Mouse (Mus musculus) kidney, adult 8-10 months (tissue): ENCODE measurements around the gene Ccdc78.
"Not testable (repeated sequence)": the region's sequence is repeated elsewhere in the genome, so short reads cannot be mapped to it uniquely, and the experiment has no call there.

Experiments used
- DNase-seq, 2 experiments: peaks; one replicate each; pipeline ENCODE4 v3.0.0; 2022

The Ccdc78 gene

DNA sequence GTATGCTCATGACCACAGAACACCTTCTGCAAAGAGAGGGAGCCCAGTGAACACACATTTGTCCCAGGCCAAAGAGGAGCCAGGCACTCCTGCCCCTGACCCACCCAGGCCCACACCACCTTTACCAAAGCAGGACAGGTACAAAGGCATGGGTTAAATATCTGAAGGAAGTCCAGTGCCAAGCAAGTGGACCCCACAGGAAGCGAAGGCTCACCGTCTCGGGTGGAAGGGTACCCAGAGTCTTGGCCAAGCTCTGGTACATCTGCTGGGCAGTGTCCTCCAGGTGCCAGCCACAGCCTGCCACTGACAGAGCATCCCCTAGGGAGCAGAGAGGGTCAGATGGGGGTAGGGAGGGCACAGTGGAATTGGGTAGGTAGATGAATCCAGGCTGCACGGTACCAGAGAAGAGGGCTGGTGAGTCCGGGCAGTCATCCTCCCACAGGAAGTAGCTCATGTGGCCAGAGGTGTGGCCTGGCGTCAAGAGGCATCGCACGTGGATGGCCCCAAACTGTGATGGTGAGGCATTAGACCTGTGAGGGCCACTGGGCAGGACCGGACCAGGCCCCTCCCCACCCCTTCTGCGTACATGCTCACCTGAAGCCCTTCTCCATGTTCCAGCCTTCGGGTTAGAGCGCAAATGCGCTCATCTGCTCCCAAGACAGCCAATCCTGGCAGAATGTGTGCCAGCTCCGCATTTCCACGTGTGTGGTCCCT is 2.4 kb upstream of the Ccdc78 start:
- DNase-seq, result no peak

DNA sequence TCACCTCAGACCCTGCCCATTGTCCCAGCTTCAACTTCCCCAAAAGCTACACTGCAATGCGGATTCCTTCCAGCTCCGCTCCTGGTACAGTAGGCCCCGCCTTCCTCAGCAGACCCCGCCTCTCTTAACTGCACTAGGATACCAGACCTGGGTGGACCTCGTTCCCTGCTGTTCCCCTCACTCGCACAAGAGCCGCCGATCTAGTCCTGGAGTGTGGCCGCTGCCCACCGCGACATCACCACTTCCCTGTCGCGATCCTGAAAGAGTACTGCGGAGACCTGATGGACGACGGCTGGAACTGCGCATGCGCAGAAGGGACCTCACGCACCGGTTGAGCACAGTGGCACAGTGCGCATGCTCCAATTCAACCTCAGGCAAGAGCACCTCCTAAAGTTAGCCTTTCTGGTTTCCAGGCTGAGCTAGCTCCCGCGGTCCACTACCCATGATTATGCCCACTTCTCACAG is 1.1 kb upstream of the Ccdc78 start, which contains the start of gene Haghl:
Gene Haghl, minus strand, starts transcription at position 393 of the 465 bp plus-strand sequence.
- peak; percentile 95 to 97 for DNase-seq

DNA sequence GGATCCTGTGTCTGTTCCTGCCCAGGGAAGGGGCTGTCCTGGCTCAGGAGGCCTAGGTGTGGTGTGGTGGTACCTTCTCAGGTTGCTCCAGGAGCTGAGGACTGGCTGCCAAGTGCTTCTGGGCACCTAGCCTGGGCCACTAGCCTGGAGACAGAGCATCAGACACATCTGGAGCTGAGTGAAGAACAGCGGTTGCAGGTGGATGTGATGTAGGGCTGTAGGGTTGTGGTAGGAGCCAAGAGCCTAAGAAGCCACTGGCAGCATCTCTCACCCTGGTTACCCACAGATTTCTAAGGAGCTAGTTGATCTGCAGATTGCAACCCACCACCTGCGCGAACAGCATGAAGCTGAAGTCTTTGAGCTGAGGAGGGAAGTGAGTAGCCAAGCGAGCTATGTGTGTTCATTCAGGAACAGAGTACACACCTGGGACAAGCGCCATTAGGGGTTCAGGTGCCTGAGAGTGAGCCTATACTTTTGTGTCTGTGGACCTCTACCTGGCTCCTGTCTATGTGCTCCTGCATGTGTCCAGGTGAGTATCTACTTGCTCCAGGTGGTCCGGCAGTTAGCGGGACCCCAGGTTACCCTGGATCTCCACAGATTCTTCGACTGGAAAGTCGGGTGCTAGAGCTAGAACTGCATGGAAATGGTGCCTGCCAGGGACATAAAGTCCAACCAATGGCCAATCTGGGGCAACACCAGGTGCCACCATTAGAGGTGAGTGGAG is 563 bp downstream of the Ccdc78 start:
- no peak for DNase-seq

DNA sequence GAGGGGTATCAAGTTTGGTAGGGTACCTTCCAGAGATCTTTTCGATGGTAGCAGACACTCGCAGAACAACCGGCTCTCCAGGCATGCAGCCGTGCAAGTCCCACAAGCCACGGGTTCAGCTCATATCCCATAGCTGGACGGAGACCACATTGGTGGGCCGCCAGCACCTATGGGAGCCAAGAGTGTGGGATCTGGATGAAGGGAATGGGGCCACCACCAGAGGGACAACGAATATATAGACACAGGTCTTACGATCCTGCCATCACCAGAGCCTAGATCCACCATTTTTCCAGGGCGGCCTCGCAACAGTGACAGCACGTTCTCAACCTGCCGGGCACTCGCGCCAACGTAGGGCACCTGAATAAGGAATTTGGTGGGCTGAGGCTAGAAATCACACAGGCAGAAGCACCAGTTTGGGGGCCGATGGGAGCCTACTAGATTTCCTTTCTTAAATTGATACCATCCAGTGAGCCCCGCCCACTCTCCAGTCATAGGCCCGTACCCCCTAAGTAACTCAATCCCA is 5.0 kb downstream of the Ccdc78 start:
- no peak for DNase-seq

DNA sequence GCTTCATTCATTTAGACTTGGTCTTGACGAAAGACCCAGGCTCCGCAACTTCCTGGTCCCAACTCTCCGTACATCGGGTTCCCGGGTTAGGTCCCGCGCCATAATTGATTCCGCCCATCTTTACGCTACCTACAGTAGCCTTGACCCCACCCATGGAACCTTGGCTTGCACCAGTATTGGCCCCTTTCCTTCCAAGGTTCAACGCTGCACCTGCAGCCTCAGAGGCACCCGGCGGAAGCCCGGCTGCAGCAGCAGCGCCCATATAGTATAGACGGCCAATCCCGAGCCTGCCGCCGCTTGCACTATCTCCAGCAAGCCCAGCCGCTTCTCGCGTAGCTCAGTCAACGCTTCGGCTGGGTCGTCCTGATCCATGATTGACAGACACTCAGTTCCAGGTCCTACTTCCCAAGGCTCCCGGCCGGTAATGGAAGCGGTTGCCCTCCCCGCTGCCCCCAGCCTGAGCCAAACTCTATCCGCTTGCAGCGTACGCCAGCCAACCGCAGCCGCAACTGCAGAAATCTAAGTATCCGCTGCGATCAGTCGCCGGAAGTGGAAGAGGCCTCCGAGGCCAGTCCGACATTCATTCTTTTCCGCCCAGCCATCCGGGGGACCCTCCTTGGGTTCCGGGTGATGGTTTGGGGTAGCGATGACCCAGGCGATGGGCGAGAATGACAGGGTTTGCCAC is 5.6 kb downstream of the Ccdc78 start:
- DNase-seq, result peak; percentile 69 to 80

DNA sequence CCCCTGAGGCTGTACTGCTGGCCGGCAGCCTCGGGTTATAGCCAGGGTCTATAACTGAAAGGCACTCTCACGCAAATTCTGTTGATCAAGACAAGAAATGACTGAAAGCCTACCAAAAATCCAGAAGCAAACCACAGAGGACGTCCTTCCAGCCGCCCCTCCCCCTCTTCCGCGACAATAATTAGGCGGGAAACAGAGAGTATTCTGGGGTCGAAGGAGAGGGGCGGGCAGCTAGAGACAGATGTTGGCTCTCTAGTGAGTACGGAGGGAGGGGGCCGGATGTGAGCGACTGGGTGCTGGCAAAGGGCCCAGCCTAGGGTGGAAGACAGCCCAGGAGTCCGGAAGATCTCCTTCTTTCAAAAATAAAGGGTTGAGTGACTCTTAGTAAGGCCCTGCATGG is 6.2 kb downstream of the Ccdc78 start, which contains the start of gene Fam173a:
Gene Fam173a, minus strand, starts transcription at position 287 of the 400 bp plus-strand sequence.
- DNase-seq, result peak; percentile 70 to 76

DNA sequence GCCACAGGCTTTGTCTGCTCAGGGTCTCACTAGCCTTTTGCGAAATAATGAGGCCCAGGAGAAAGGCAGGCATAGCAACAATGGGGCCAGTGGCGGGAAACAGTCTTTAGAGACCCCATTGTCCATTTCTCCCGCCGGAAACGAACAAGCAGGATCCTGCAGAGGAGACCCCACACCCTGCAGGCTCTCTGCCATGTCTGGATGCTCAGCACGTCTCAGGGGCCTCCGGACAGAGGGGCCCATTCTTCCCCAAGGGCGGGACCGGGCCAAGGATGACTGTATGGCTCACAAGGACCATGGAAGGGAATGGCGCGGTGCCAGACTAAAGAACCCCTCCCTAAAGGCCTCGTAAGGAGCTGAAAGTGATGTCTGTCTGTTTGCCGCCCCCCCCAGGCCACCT is 7.8 kb downstream of the Ccdc78 start:
- DNase-seq, result no peak

DNA sequence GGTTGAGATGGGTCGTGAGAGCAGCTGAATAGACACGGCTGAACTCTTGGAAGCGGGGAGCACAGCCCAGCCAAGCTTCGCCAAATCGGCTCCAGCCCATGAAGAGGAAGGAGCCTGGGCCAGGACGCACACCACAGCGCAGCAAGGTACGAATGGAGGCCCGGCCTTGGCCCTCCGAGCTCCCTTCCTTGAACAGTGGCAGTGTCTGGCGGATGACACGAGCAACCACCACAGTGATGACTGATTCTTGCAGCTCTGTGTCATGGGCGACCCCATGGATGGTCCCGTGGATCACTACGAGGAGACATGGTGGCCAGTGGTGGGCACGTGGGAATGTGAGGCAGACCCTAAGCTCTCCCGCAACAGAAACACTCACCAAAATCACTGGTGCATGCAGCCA is 8.6 kb downstream of the Ccdc78 start:
- DNase-seq, result no peak

DNA sequence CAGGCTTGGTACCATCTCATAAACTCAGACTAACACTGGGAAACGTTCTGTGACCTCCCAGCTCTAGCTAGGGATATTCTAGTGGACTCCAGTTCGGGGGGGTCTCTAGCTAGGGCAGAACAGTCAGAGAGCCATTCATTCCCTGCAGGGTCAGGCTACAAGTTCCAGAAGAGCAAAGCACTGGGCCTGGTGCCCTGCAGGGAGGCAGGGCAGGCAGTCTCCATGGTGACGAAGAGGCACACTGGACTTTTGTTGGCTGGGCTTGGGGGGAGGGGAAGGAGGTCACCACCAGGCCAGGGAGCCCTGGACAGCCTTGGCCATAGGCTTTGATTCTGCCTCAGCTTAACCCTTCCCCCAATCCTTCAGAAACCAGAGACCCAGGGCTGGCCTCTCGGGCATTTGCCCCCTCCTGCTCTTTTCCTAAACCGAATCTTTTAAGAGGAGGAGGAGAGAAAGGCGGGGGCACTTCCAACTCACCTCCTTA is 9.3 kb downstream of the Ccdc78 start, which contains the start of gene AC134908.4:
Gene AC134908.4, minus strand, starts transcription at position 51 of the 484 bp plus-strand sequence.
- peak; percentile 67 to 79 for DNase-seq

DNA sequence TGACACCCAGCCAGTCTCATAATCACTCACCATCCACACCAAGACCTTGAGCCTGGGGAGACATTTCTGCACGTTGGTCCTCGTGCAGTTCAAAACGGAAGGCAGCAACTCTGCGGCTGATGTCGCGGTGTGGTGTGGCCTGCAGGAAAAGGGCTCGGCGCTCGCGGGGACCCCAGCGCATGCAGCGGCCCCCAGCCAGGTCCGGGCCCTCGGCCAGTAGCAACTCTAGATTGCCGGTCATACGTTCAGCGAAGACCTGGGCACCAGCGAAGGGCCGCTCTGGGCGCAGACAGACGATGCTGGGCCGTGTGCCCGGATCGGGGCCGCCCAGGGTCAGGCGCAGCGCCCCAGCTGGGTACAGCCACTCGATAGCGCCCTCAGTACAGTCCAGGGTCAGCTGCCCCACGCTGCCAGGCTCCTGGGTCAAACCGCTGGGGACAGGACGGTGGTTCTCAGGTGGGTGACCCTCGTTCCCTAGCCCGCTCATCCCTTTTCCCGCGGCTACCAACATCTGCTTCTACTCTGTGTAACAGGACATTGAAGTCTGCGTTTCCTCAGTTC is 9.9 kb downstream of the Ccdc78 start:
- DNase-seq, result peak in 1 of 2 experiments; percentile 34

DNA sequence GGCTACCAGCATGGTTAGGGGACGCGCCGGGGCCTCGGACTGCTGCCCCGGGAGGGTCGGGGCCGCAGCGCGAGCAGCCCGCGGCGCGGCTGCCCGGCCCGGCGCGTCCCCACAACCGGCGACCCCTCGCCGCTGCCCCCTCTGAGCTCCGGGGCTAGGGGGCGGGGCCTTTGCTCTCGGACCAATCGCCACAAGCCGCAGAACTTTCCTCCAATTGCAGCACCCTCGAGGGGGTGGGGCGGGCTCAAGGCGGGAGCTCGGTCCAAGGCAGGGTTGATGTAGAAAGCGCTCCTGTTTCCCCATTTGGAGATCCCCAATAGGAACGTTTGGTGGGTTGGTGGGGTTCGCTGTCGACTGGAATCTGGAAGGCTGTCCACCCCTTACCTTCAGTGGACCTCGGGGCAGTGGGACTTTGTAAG is 10.6 kb downstream of the Ccdc78 start, which contains the start of gene Metrn:
Gene Metrn, minus strand, starts transcription at position 186 of the 419 bp plus-strand sequence.
- peak; percentile 82 to 88 for DNase-seq

DNA sequence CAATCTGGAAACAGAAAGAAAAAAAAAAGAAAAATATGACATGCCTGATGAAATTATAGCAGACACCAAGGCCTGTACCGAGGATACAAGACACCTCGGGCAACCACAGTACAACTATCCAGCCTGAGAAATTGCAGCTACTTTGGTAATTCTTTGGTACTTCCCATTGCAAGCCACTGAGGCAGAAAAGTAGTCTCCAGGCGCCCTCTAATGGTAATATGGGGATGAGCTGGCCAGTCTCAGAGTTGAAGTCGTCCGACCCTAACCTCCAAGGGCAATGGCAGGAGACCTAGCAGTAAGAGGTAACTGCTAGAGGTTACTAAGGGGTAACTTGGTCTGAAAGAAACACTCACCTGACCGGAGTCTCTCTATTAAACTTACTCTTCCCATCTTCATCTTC is 14.6 kb downstream of the Ccdc78 start:
- DNase-seq, result peak; percentile 77 to 81

DNA sequence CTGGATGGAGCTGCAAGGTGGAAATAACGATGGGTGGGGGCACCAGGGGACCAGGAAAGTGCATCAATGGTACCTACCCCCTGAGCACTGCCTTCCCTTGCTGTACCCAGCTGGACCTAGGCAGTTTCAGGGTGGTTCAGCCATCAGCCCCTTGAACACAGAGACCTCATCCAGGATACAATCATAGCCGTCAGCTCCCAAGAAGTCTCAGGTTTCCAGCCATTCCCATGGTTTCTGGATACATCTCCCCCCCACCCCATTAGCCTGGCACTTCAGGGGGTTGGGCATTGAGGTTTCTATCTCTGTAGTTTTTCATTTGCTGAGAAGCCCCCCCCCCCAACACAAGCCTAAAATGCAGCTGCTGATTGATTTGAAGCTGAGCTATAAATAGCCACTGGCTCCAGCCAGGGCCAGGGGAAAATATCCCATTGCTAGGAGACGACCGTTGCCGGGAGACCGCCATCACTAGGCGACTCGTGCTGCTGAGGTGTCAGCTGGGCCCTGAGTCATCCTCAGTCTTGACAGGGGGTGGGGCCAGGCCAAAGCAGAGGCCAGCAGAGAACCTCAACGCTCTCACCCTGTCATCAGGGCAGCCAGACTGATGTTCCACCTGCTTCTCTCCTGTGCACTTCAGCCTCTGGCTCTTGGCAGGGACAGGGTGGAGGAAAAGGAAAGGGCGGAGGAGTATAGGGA is 16.6 kb downstream of the Ccdc78 start:
- no peak for DNase-seq

DNA sequence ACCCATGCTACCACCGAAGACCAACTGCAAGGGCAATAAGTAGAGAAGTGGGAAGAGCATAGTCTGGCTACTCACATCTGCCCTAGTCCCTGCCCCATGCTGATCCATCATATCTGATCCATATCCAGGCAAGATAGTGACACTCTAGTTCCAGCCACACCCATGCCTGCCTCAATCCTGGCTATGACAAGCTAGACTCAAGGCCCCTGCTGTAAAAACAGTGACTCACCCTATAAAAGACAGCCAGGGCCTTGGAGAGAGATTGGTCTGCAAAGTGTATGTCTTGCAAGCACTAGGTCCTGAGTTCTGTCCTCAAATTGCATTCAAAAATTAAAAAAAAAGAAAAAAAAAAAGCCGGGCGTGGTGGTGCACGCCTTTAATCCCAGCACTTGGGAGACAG is 20.1 kb downstream of the Ccdc78 start:
- DNase-seq, result no peak

DNA sequence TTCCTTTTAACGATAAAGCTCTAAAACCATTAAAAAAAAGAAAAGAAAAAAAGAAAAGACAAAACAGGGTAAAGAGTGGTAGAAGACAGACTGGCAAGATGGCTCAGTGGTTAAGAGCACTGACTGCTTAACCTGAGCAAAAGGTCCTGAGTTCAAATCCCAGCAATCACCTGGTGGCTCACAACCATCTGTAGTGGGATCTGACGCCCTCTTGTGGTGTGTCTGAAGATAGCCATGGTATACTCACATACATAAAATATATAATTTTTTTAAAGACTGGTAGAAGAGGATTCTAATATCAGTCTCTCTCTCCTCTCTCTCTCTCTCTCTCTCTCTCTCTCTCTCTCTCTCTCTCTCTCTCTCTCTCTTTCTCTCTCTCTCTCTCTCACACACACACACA is 21.1 kb downstream of the Ccdc78 start:
- not testable (repeated sequence) for DNase-seq

DNA sequence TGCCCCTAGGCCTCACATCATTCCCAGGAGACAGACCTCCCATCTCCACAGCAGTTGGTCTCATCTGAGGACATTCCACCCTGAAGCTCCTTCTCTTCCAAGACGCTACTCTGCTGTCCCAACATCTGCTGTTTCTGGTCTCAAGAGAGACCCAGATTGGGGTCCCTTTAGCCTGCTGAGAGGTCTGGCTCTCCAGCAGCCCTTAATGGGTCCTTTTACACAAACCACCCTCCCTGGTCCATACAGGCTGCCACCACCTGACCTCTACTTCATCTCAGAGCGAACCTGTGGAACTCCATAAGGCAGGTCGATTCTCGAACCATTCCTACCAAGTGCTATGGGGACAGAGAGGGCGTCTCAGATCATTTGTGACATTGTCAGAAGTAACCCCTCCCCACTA is 21.6 kb downstream of the Ccdc78 start:
- no peak for DNase-seq

DNA sequence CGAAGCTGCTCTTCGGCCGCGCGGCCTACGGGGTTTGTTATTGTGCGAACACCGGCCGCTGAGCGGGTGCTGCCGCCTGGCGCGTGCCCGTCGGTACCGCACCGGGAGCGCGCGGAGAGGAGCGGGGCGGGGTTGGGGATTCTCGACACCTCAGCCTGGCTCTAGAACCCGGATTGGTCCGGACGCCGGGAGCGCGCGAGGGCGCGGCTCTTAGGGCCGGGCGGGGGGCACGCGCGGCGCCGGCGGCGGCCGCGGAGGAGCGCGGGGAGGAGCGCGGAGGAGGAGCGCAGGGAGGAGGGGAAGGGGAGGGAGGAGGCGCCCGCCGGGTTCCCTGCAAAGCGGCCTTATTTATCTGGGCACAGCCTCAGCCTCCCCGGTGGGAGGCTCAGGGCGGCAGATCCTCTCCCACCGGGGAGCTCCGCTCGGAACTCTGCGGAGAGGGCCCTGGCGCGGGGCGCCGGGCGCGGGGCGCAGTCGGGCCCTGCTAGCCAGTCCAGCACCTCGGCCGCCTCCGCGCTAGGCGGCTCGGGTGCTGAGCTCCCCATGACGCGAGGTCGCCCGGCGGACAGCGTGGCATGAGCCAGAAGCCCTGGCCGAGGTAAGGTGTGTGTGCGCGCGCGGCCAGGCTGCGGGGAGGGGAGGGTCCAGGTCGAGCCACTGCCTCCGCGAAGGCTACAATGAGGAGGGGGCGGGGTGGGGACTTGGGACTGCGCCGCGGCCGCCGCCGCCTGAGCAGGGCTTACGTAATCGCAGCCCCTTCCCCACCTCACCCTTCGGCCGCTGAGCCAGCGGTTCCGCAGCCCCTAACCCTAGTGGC is 22.6 kb downstream of the Ccdc78 start, which contains the start of gene Fbxl16:
Gene Fbxl16, plus strand, starts transcription at position 297 of the 817 bp plus-strand sequence.
- DNase-seq, result peak; percentile 55 to 71

DNA sequence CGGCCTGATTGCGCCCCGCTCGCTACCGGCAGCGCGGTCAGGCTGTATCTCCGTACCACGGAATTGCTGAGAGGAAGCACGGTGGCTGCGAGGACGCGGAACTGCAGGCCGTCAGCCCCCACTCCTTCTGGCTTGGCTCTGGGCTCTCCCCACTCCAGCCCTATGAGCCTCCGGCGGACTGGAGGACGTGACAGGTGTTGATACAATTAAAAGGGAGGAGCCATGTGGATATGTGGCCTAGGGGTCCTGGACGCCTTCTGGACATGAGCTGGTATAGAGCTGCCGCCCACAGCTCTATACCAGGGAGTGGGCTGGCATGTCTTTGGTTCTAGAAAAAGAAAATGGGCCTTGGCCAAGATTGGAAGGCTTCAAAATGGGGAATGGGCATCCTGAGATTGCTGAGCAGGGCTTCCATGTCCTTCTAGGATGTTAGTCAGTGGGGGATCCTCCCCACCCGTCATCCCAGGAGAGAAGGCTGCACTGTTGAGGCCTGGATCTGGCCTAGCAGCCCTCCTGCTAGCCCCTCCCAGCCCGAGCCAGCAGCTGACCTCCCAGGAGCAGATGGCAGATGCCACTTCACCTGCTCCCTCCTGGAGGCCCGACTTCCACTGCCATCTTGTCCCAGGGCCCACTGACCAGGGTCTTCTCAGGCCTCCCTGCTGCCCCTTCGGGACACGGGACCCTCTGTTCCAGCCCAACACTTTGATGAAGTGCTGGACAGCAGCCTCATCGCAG is 23.4 kb downstream of the Ccdc78 start:
- DNase-seq, result no peak

DNA sequence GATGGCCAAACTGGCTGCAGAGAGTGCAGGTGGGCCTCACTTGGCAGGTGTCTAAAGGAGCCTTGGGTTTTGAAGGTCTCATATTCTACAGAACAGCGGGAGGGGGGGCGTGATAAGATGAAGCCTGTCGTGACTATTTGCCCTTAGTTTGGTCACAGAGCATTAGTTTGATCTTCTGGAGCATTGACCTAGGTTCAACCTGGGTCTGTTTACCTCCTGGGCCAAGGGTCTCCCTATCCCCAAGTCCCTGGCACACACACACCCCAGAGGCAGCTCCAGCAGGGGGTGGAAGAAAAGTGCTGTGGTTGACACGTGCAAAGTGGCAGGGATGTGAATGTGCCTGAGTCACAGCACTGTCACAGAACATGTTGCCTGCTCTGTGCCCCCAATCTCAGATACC is 24.5 kb downstream of the Ccdc78 start:
- DNase-seq, result no peak

DNA sequence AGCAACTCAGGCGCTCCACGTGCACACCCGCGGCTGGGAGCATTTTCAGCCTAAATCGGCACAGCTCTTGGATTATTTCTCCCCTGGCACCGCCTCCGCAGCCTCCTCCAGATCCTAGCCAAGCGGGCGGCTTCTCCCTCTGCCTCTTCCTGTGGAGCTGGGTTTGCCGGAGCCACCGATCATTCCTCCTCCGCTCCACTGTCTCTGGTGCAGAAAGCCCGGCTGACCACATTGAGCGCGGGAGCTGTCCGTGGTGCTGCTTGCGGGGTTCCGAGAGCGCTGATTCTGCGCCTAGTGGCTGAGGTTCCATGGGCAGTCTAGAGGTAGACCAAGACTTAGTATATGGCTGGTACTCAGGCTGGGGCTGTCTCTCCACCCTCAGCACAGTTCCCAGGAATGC is 27.1 kb downstream of the Ccdc78 start:
- peak; percentile 71 to 85 for DNase-seq
